Mouse (Mus musculus) forebrain, embryonic 15.5 days (tissue): ENCODE measurements around the gene Zfp827. TPM values are rescaled to one million over a fixed set of nuclear protein-coding genes. Genes with fewer than 3 reads are reported as not detected.
"Not testable (repeated sequence)": the region's sequence is repeated elsewhere in the genome, so short reads cannot be mapped to it uniquely, and the experiment has no call there.

Experiments
- ATAC-seq: fragments of 200-750 bp; cut with Nextera tagmentation; replicated peaks from 2 replicates; pipeline ENCODE4 v1.8.0; 2017; ENCODE audit warnings: mild to moderate bottlenecking, moderate TSS enrichment, moderate library complexity
- H3K27ac ChIP-seq: fragments of 300-500 bp; sonication (generic); replicated peaks from 2 replicates; pipeline ENCODE4 v1.5.1; 2015; ENCODE audit warnings: mild to moderate bottlenecking, inconsistent platforms
- H3K27me3 ChIP-seq: fragments of 300-500 bp; sonication (generic); 2 replicates; pipeline ENCODE4 v1.6.1; 2015; ENCODE audit warnings: inconsistent platforms
- H3K36me3 ChIP-seq: fragments of 300-500 bp; sonication (generic); 2 replicates; pipeline ENCODE4 v1.6.1; 2015; ENCODE audit warnings: mild to moderate bottlenecking, inconsistent platforms
- H3K4me1 ChIP-seq: fragments of 300-500 bp; sonication (generic); 2 replicates; pipeline ENCODE4 v1.6.1; 2015; ENCODE audit warnings: inconsistent platforms
- H3K4me2 ChIP-seq: fragments of 300-500 bp; sonication (generic); replicated peaks from 2 replicates; pipeline ENCODE4 v1.6.1; 2015; ENCODE audit warnings: mild to moderate bottlenecking, inconsistent platforms
- H3K4me3 ChIP-seq: fragments of 300-500 bp; sonication (generic); 2 replicates; pipeline ENCODE4 v1.5.1; 2015; ENCODE audit warnings: mild to moderate bottlenecking, inconsistent platforms
- H3K9ac ChIP-seq: fragments of 300-500 bp; sonication (generic); replicated peaks from 2 replicates; pipeline ENCODE4 v1.6.1; 2015; ENCODE audit warnings: mild to moderate bottlenecking, inconsistent platforms
- H3K9me3 ChIP-seq: fragments of 300-500 bp; sonication (generic); 2 replicates; pipeline ENCODE4 v1.6.1; 2016; ENCODE audit warnings: inconsistent platforms
- WGBS: fragments of 180-500 bp; shearing (Covaris S2); methylation state at CpG from one replicate; pipeline ENCODE4 v1.1.7; 2015; ENCODE audit warnings: mixed read lengths; 5-methylcytosine and 5-hydroxymethylcytosine counted together
- polyA plus RNA-seq: library from polyadenylated mRNA; unstranded; fragments of >200 nt; fragmentation: Nextera tagmentation; extraction: Ambion mirVana; gene quantifications from 2 replicates; pipeline ENCODE4 v1.2.1, GENCODE M21; 2015

Gene Zfp827
- polyA plus RNA-seq, 1 experiment from 2014 or later: 10.9 TPM

DNA sequence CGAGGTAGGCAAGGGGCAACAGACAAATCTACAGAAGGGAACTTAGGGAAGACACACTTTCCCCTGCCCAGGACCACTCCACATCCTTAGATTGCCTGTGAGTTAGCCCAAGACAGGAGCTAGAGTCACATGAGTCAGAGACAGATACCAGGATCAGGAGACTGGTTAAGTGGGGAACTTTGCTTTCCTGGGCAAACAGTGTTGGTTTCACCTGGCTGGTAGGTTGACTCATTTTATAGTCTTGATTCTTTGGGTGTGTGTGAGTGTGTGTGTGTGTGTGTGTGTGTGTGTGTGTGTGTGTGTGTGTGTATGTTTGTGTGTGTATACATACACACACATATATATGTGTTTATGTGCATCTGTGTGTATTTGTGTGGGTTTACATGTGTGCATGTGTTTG is 93.4 kb downstream of the Zfp827 start:
- ATAC-seq: no peak
- 90% methylated on average over 1 of the region's 1 CpGs for WGBS
- Histone ChIP-seq H3K4me2 (no peak overlapping the region), H3K4me3 (no peak overlapping the region), H3K4me1 (no peaks in the 10 kb centered on the region), H3K9ac (no peak overlapping the region), H3K27me3 (no peaks in the 10 kb centered on the region), H3K27ac (no peak overlapping the region), H3K9me3 (no peaks in the 10 kb centered on the region), H3K36me3 (peaks cover 18% of the 10 kb centered on the region)

DNA sequence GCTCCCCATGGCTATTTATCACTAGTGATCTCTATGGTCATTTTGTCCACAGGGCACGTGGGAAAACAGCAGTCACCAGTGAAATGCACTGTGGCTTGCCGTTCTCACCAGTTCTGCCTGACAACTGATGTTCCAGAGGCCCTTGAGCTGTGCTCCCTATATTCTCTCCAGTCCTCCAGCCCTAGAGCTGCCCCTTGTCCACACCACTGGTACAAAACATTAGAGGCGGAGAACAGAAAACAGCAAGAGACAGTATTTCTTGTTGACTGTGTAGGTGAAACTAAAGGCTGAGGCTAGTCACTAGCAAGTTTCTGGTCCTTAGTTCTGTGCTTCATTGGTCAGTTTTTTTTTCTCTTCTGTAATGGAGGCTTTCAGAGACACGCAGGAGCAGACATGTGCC is 96.0 kb downstream of the Zfp827 start:
- H3K4me2 ChIP-seq: no peak overlapping the region
- H3K36me3 ChIP-seq: peaks cover 16% of the 10 kb centered on the region
- no peaks in the 10 kb centered on the region for H3K4me1 ChIP-seq
- H3K27me3 ChIP-seq: no peaks in the 10 kb centered on the region
- no peak overlapping the region for H3K27ac ChIP-seq
- no peaks in the 10 kb centered on the region for H3K9me3 ChIP-seq
- H3K4me3 ChIP-seq: no peak overlapping the region
- WGBS: 88% methylated on average over 4 of the region's 4 CpGs
- ATAC-seq: no peak
- H3K9ac ChIP-seq: no peak overlapping the region

DNA sequence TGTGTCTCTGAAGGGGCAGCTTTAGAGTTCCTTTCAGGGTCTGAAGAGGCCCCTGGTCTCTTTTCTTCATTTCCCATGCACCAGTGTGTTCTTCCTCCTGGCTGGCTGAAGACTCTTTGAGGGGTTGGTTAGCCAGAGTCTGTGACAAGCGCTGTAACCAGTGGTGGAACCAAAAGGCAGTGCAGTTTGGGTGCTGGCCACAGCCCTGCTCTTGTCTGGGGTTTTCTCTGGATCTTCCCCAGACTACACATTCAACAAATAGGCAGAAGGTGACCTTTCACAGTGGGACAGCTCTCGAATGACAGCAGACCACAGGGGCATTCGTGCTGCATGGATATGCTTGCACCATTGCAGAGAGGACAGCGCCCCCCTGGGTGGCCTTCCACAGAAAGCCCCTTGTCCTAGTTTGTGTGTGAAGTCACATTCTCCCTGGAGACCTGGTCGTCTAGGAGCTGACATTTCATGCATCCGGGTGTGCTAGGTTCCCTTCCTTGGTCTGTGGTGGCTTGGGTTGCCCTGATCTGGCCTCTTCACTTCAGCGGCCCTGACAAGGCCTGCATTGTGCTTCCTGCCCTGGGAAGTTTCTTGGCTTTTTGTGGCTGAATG is 99.1 kb downstream of the Zfp827 start:
- Histone ChIP-seq H3K27ac (no peak overlapping the region), H3K27me3 (no peaks in the 10 kb centered on the region), H3K4me1 (no peaks in the 10 kb centered on the region), H3K4me2 (no peak overlapping the region), H3K36me3 (peaks cover 7% of the 10 kb centered on the region), H3K9ac (no peak overlapping the region), H3K9me3 (no peaks in the 10 kb centered on the region), H3K4me3 (no peak overlapping the region)
- 65% methylated on average over 7 of the region's 7 CpGs for WGBS
- no peak for ATAC-seq

DNA sequence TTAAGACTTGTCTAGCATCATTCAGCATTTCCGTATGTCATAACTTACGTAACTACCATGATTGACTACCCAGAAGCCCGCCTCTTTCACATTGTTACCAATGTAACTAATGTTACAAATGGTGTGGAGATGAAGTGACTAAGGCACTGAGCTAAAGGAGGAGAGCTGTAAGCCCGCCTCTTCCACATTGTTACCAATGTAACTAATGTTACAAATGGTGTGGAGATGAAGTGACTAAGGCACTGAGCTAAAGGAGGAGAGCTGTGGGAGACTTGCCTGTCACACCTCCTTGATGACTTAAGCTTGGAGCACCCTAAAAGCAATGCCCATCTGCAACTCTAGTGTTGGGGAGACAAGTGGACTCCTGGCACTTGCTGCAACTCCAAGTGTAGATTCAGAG is 100.3 kb downstream of the Zfp827 start:
- WGBS: 94% methylated on average over 4 of the region's 4 CpGs
- H3K27me3 ChIP-seq, H3K27ac ChIP-seq, H3K4me3 ChIP-seq, ATAC-seq, H3K4me1 ChIP-seq, H3K4me2 ChIP-seq, H3K9me3 ChIP-seq, H3K9ac ChIP-seq, H3K36me3 ChIP-seq: not testable (repeated sequence)

DNA sequence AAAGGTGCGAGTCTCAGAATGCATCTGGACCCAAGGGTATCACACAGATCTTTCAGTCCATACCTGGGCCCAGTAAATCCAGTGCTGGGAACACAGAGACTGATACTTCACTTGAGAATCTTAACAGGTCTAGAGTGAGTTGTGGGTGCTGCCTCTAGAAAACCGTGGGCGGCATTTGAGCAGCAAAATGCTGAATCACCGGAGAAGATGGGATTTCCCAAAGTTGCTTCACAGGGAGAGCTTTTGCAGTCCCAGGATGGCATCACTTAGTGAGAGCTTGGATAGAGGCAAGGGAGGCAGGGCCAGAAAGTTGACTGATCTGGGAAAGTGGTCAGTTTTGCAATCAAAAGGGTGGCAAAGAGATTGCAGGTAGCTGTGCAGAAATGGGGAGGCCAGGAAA is 111.4 kb downstream of the Zfp827 start:
- H3K4me3 ChIP-seq: no peak overlapping the region
- peaks cover 10% of the 10 kb centered on the region for H3K4me1 ChIP-seq
- H3K27ac ChIP-seq: no peak overlapping the region
- no peaks in the 10 kb centered on the region for H3K27me3 ChIP-seq
- ATAC-seq: no peak
- no peak overlapping the region for H3K4me2 ChIP-seq
- no peaks in the 10 kb centered on the region for H3K9me3 ChIP-seq
- 95% methylated on average over 4 of the region's 4 CpGs for whole genome bisulfite sequencing
- peaks cover 23% of the 10 kb centered on the region for H3K36me3 ChIP-seq
- no peak overlapping the region for H3K9ac ChIP-seq

DNA sequence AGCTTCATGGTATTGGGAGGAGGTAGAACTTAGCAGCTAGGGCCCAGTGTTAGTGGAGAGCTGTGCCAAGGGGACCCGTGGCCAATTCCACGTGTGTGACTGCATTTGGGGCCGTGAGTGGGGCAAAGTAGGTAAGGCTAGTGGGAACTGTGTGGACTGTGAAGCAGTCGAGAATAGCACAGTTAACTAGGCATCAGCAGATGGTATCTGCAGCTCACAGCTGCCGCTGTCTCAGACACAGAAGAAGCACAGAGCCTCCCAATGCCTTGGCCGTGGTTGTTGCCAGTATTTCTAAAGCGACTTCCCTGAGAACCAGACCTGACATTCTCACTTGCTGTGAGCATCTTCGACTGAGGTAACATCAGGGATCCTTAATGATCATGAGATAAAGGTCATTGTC is 112.7 kb downstream of the Zfp827 start:
- Histone ChIP-seq H3K36me3 (peaks cover 22% of the 10 kb centered on the region), H3K4me2 (no peak overlapping the region), H3K4me1 (peaks cover 10% of the 10 kb centered on the region), H3K9ac (no peak overlapping the region), H3K9me3 (no peaks in the 10 kb centered on the region), H3K27ac (peak overlapping the region; percentile 65), H3K4me3 (no peak overlapping the region), H3K27me3 (no peaks in the 10 kb centered on the region)
- peak; percentile 84 for ATAC-seq
- 72% methylated on average over 8 of the region's 8 CpGs for WGBS

DNA sequence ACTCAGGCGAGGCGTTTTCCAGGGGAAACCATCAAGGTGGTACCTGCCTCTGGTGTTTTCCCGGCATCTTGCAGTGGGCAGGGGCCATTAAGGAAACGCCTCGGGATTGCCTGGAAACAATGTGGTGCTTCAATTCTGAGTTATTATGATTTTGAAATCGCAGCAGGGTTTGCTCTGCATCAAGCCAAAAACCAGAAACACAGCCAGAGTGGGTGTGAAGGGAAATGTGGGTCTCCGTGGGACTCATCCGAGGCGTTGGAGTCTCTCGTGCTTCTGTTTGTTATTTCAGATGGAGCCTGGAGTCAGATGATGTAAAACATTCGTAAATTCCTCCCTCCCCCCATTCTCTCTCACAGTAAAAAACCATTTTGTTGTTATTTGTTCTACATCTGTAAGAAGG is 113.4 kb downstream of the Zfp827 start:
- Histone ChIP-seq H3K9ac (no peak overlapping the region), H3K4me1 (peaks cover 10% of the 10 kb centered on the region), H3K27me3 (no peaks in the 10 kb centered on the region), H3K4me2 (no peak overlapping the region), H3K27ac (peak overlapping the region; percentile 65), H3K9me3 (no peaks in the 10 kb centered on the region), H3K4me3 (no peak overlapping the region), H3K36me3 (peaks cover 16% of the 10 kb centered on the region)
- no peak for ATAC-seq
- 84% methylated on average over 11 of the region's 11 CpGs for WGBS

DNA sequence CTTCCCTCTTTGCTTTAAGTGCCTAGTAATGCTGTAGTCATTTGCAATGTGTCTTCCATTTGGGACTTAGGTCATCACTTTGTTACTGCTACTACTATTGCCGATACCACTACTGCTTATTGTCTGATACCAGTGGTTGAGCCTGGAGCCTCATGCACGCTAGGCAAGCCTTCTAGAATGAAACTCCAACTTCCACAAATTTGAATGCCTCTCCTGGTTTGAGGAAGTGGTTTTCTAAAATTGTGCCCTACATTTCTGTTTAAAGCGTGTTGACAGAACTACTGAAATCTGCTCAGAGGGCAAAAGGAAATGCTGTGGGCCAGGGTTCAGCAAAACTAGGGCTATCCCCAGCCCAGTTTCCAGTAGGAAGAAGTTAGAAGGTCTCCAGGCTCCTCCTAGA is 115.5 kb downstream of the Zfp827 start:
- Histone ChIP-seq H3K4me1 (peaks cover 10% of the 10 kb centered on the region), H3K4me2 (no peak overlapping the region), H3K27ac (no peak overlapping the region), H3K4me3 (no peak overlapping the region), H3K9ac (no peak overlapping the region), H3K9me3 (no peaks in the 10 kb centered on the region), H3K36me3 (peaks cover 3% of the 10 kb centered on the region; the same call in 1 of the 2 replicates), H3K27me3 (no peaks in the 10 kb centered on the region)
- 95% methylated on average over 3 of the region's 3 CpGs for WGBS
- ATAC-seq: no peak

DNA sequence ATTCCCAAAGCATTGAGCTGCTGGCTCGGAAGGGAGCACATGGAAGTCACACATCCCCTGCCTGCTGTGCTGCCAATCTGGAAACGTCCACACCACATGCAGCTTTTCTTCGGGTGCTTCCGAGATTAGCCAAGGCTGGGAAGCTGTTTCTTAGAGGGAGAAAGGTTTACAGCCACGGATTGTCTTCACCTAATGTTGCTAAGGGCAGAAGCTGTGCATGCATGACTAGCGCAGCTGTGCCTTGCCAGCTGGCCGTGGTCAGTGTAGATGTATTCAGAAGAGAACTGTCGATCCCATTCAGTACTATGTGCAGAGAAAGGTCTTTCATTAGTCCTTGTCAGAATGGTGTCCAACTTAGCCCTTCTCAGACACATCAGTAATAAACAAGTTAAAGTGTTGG is 117.0 kb downstream of the Zfp827 start:
- H3K4me2 ChIP-seq: no peak overlapping the region
- peaks cover 10% of the 10 kb centered on the region for H3K4me1 ChIP-seq
- H3K27me3 ChIP-seq: no peaks in the 10 kb centered on the region
- peaks cover 2% of the 10 kb centered on the region; the same call in 1 of the 2 replicates for H3K36me3 ChIP-seq
- no peaks in the 10 kb centered on the region for H3K9me3 ChIP-seq
- 72% methylated on average over 8 of the region's 8 CpGs for WGBS
- H3K27ac ChIP-seq: no peak overlapping the region
- H3K9ac ChIP-seq: no peak overlapping the region
- H3K4me3 ChIP-seq: no peak overlapping the region
- no peak for ATAC-seq

DNA sequence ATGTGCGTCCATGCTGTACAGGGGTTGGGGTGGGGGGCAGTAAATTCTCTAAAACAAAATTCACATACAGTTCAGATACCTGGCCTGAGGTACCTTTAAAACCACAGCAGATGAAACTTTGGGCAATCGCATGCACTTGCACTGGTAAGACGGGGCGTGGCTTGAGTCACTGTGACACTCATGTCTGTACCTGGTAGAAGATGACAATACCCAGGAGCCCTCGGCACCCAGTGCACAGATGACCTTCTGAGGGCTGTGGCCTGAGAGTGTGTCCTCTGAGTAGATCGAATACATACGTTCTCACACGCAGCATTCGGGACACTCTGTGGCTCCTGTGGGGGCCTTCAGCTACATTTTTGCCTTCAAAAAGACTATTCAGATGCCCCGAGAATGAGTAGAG is 117.4 kb downstream of the Zfp827 start:
- ATAC-seq: no peak
- Histone ChIP-seq H3K36me3 (peaks cover 2% of the 10 kb centered on the region; the same call in 1 of the 2 replicates), H3K27ac (no peak overlapping the region), H3K4me3 (no peak overlapping the region), H3K9me3 (no peaks in the 10 kb centered on the region), H3K4me2 (no peak overlapping the region), H3K9ac (no peak overlapping the region), H3K4me1 (peaks cover 10% of the 10 kb centered on the region), H3K27me3 (no peaks in the 10 kb centered on the region)
- 96% methylated on average over 10 of the region's 10 CpGs for WGBS

DNA sequence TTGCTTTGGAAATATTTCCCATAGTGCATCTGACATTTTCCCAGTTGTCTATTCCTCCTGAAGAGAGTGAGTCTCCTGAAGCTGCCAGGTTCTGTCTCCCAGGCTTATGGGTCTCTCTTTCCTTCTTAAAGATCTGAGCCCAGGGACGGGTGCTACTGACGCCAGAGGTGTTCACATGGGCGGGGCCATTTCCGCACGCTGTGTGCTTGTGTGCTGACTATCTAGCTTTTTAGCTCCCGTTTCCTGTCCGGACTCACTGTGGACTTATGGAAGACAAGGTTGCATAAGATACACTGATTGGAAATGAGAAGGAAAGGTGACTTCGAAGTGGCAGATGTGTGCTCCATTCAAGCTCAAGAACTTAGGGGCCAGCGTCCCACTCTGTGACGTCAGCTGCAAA is 120.6 kb downstream of the Zfp827 start:
- Histone ChIP-seq H3K4me2 (no peak overlapping the region), H3K9ac (no peak overlapping the region), H3K4me3 (no peak overlapping the region), H3K36me3 (no peaks in the 10 kb centered on the region), H3K4me1 (no peaks in the 10 kb centered on the region), H3K9me3 (no peaks in the 10 kb centered on the region), H3K27me3 (no peaks in the 10 kb centered on the region), H3K27ac (no peak overlapping the region)
- WGBS: 89% methylated on average over 10 of the region's 10 CpGs
- no peak for ATAC-seq

DNA sequence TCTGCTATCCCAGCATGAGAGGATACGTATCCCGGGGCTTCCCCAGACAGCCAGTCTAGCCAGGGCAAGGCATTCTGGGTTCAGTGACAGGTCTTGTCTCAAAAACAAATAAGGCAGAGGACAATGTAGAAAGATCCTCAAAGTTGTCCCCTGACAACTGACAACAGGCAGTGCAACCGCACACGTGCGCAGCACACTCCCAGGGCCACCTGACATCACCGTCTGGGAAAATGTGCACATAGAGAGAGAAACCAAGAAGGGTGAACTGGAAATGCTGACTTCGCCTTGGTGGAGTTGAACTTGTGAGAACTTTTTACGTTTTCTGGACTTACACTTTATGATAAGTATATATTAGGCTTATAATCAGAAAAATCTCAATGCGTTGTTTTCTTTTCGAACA is 121.6 kb downstream of the Zfp827 start:
- Histone ChIP-seq H3K36me3 (no peaks in the 10 kb centered on the region), H3K27me3 (no peaks in the 10 kb centered on the region), H3K4me2 (no peak overlapping the region), H3K9ac (no peak overlapping the region), H3K4me1 (no peaks in the 10 kb centered on the region), H3K9me3 (no peaks in the 10 kb centered on the region), H3K4me3 (no peak overlapping the region), H3K27ac (no peak overlapping the region)
- WGBS: 97% methylated on average over 10 of the region's 10 CpGs
- no peak for ATAC-seq

DNA sequence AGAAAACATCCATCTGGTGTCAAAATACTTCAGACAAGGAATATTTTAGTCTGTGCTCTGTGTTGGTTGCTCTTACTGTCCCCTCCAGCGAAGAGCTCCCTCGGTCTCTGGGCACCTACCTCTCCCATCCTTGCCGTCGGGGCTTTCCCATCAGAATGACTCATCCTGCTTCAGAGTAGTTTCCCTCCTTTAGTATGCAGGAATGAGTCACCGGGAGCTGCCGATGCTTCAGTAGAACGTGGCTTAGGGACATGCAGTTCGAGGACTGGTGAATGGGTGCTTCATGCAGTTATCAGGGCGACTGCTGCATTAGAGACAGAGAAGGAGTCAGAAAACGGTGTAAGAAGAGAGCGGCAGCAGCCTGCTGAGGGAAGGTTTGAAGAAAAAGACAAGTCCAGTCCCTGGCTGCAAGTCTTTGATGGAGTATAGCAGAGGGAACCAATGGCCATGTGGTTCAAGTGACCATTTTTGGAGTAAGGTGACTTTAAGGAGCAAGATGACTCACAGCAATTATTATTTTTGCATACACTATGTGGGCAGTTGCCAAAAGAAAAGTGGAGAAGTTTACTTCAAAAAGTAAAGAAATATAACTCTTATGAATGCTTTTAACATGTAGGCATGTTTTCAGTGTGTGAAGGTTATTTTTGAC is 122.4 kb downstream of the Zfp827 start:
- Histone ChIP-seq H3K4me1 (no peaks in the 10 kb centered on the region), H3K4me2 (no peak overlapping the region), H3K27me3 (no peaks in the 10 kb centered on the region), H3K4me3 (no peak overlapping the region), H3K36me3 (no peaks in the 10 kb centered on the region), H3K27ac (no peak overlapping the region), H3K9ac (no peak overlapping the region), H3K9me3 (no peaks in the 10 kb centered on the region)
- ATAC-seq: no peak
- WGBS: 81% methylated on average over 11 of the region's 11 CpGs
